Mouse (Mus musculus): ENCODE results near the gene Pax2. TPM values are rescaled to one million over a fixed set of nuclear protein-coding genes. Genes with fewer than 3 reads are reported as not detected.
"Not testable (repeated sequence)": the region's sequence is repeated elsewhere in the genome, so short reads cannot be mapped to it uniquely, and the experiment has no call there.

The Pax2 gene
- total RNA-seq, 1 experiment: not detected

GRCm38 (mm10) chr19:44835931-44836861 is 80.4 kb downstream of the Pax2 start:
- peak; percentile 44 for DNase-seq (ENCODE audit: low read depth, low spot score)
- Histone ChIP-seq H3K9ac (ENCODE audit: insufficient read depth, low read depth, low read length, poor library complexity, severe bottlenecking) (peak overlapping the region; percentile 19; the same call in 1 of the 2 replicates), H3K4me1 (ENCODE audit: control insufficient read depth in 2 of 2, insufficient read depth in 2 of 2, low read length in 2 of 2, poor library complexity in 1 of 2) (peaks cover 0 to 7% of the 10 kb centered on the region in 2 experiments; a peak in 1 of 4 replicates), H3K36me3 (ENCODE audit: control insufficient read depth, insufficient read depth, low read length, poor library complexity, severe bottlenecking) (no peaks in the 10 kb centered on the region), H3K4me3 (ENCODE audit: insufficient read depth in 1 of 2, low read depth in 1 of 2, low read length in 2 of 2, poor library complexity in 1 of 2, severe bottlenecking in 1 of 2) (peak overlapping the region; percentile 69 to 80), H3K9me3 (ENCODE audit: control insufficient read depth, insufficient read depth, low read depth, low read length) (no peaks in the 10 kb centered on the region), H3K27ac (ENCODE audit: insufficient read depth, low read depth, low read length, poor library complexity, severe bottlenecking) (no peak overlapping the region)
- in situ Hi-C loops (cut with MboI; ENCODE audit: low sequenced_read_pairs in 2 of 2, unreplicated experiment in 2 of 2): loop anchor here in 1 of 2 experiments (5.0 kb wide), 1 partner anchor 74 kb away; no protein-coding TSS in a partner anchor
- TF ChIP-seq HCFC1 (IDR thresholded peaks at IDR 0.05; ENCODE audit: borderline replicate concordance, insufficient read depth, low read length) (0 out of 2 replicates have a peak, but pooled peaks have one; percentile 36), ZNF384 (IDR thresholded peaks at IDR 0.05; ENCODE audit: low read depth, low read length) (no peak)

- no peak overlapping the region for H3K9ac ChIP-seq (ENCODE audit: insufficient read depth, low read depth, low read length, poor library complexity, severe bottlenecking)
- H3K27ac ChIP-seq (ENCODE audit: insufficient read depth, low read depth, low read length, poor library complexity, severe bottlenecking): no peak overlapping the region
- no peaks in the 10 kb centered on the region for H3K36me3 ChIP-seq (ENCODE audit: control insufficient read depth, insufficient read depth, low read length, poor library complexity, severe bottlenecking)
- in situ Hi-C loops (cut with MboI; ENCODE audit: low sequenced_read_pairs in 2 of 2, unreplicated experiment in 2 of 2): loop anchor here in 1 of 2 experiments (5.0 kb wide), 1 partner anchor 75 kb away; no protein-coding TSS in a partner anchor
- H3K4me1 ChIP-seq (ENCODE audit: control insufficient read depth in 2 of 2, insufficient read depth in 2 of 2, low read length in 2 of 2, poor library complexity in 1 of 2): peaks cover 0 to 7% of the 10 kb centered on the region in 2 experiments; a peak in 1 of 4 replicates
- TF ChIP-seq ZC3H11A (IDR thresholded peaks at IDR 0.05; ENCODE audit: borderline replicate concordance, low read depth, low read length): no peak
- TF ChIP-seq HCFC1 (IDR thresholded peaks at IDR 0.05; ENCODE audit: borderline replicate concordance, insufficient read depth, low read length): no peak
- no peak for TF ChIP-seq CHD2 (IDR thresholded peaks at IDR 0.05; ENCODE audit: low read depth, low read length)
- no peak for TF ChIP-seq ZNF384 (IDR thresholded peaks at IDR 0.05; ENCODE audit: low read depth, low read length)
- no peak for TF ChIP-seq MAFK (IDR thresholded peaks at IDR 0.05; ENCODE audit: insufficient read depth, low read depth, low read length)
- H3K4me3 ChIP-seq (ENCODE audit: insufficient read depth in 1 of 2, low read depth in 1 of 2, low read length in 2 of 2, poor library complexity in 1 of 2, severe bottlenecking in 1 of 2): peak overlapping the region; percentile 27 to 31; a peak in 2 of 4 replicates
- no peak for DNase-seq (ENCODE audit: low read depth, low spot score)
- no peaks in the 10 kb centered on the region for H3K9me3 ChIP-seq (ENCODE audit: control insufficient read depth, insufficient read depth, low read depth, low read length)
Measured at GRCm38 (mm10) chr19:44837426-44838205, 81.8 kb downstream of the Pax2 start.

- Histone ChIP-seq H3K4me1 (ENCODE audit: control insufficient read depth in 2 of 2, insufficient read depth in 2 of 2, low read length in 2 of 2, poor library complexity in 1 of 2) (peaks cover 0 to 7% of the 10 kb centered on the region in 2 experiments; a peak in 1 of 4 replicates), H3K9ac (ENCODE audit: insufficient read depth, low read depth, low read length, poor library complexity, severe bottlenecking) (no peak overlapping the region), H3K9me3 (ENCODE audit: control insufficient read depth, insufficient read depth, low read depth, low read length) (no peaks in the 10 kb centered on the region), H3K27ac (ENCODE audit: insufficient read depth, low read depth, low read length, poor library complexity, severe bottlenecking) (no peak overlapping the region), H3K36me3 (ENCODE audit: control insufficient read depth, insufficient read depth, low read length, poor library complexity, severe bottlenecking) (no peaks in the 10 kb centered on the region), H3K4me3 (ENCODE audit: insufficient read depth in 1 of 2, low read depth in 1 of 2, low read length in 2 of 2, poor library complexity in 1 of 2, severe bottlenecking in 1 of 2) (no peak overlapping the region)
- no peak for TF ChIP-seq ZNF384 (IDR thresholded peaks at IDR 0.05; ENCODE audit: low read depth, low read length)
- no peak for TF ChIP-seq ZC3H11A (IDR thresholded peaks at IDR 0.05; ENCODE audit: borderline replicate concordance, low read depth, low read length)
- TF ChIP-seq MAFK (IDR thresholded peaks at IDR 0.05; ENCODE audit: insufficient read depth, low read depth, low read length): no peak
- no peak for TF ChIP-seq HCFC1 (IDR thresholded peaks at IDR 0.05; ENCODE audit: borderline replicate concordance, insufficient read depth, low read length)
- TF ChIP-seq CHD2 (IDR thresholded peaks at IDR 0.05; ENCODE audit: low read depth, low read length): no peak
- in situ Hi-C loops (cut with MboI; ENCODE audit: low sequenced_read_pairs in 2 of 2, unreplicated experiment in 2 of 2): loop anchor here in 1 of 2 experiments (5.0 kb wide), 1 partner anchor 76 kb away; no protein-coding TSS in a partner anchor
- no peak for DNase-seq (ENCODE audit: low read depth, low spot score)
Measured at GRCm38 (mm10) chr19:44838321-44838720, 82.5 kb downstream of the Pax2 start.

GRCm38 (mm10) chr19:44842661-44843060 is 86.8 kb downstream of the Pax2 start:
- H3K4me3 ChIP-seq (ENCODE audit: insufficient read depth in 1 of 2, low read depth in 1 of 2, low read length in 2 of 2, poor library complexity in 1 of 2, severe bottlenecking in 1 of 2); DNase-seq (ENCODE audit: low read depth, low spot score); H3K9me3 ChIP-seq (ENCODE audit: control insufficient read depth, insufficient read depth, low read depth, low read length); H3K9ac ChIP-seq (ENCODE audit: insufficient read depth, low read depth, low read length, poor library complexity, severe bottlenecking); in situ Hi-C loops (cut with MboI; ENCODE audit: low sequenced_read_pairs in 2 of 2, unreplicated experiment in 2 of 2); H3K27ac ChIP-seq (ENCODE audit: insufficient read depth, low read depth, low read length, poor library complexity, severe bottlenecking); H3K4me1 ChIP-seq (ENCODE audit: control insufficient read depth in 2 of 2, insufficient read depth in 2 of 2, low read length in 2 of 2, poor library complexity in 1 of 2); H3K36me3 ChIP-seq (ENCODE audit: control insufficient read depth, insufficient read depth, low read length, poor library complexity, severe bottlenecking): not testable (repeated sequence)
